Mouse (Mus musculus): ENCODE results near the gene Ptprq. TPM values are rescaled to one million over a fixed set of nuclear protein-coding genes. Genes with fewer than 3 reads are reported as not detected.

Ptprq gene
- polyA plus RNA-seq, 1 experiment: 0.02 TPM

- TF ChIP-seq USF1 (IDR thresholded peaks at IDR 0.05; ENCODE audit: low read depth) (no peak), FOSL1 (IDR thresholded peaks at IDR 0.05; ENCODE audit: insufficient read depth, low read length, poor library complexity, severe bottlenecking) (no peak), MAX (IDR thresholded peaks at IDR 0.05) (no peak), MYOG (IDR thresholded peaks at IDR 0.05; ENCODE audit: control insufficient read depth, extremely low read depth, insufficient read length) (no peak), CEBPB (IDR thresholded peaks at IDR 0.05; ENCODE audit: low read depth) (no peak), MYOD1 (IDR thresholded peaks at IDR 0.05; ENCODE audit: control insufficient read depth, insufficient read length, low read depth) (no peak), CTCF (IDR thresholded peaks at IDR 0.05; ENCODE audit: control insufficient read depth, insufficient read depth, insufficient read length) (no peak)
- no peaks in the 10 kb centered on the region for H3K27me3 ChIP-seq (ENCODE audit: control insufficient read depth, insufficient read depth, insufficient read length)
- H3K4me3 ChIP-seq (ENCODE audit: insufficient read depth, poor library complexity, severe bottlenecking): no peak overlapping the region
- H3K36me3 ChIP-seq (ENCODE audit: control insufficient read depth, insufficient read depth): no peaks in the 10 kb centered on the region
- no peaks in the 10 kb centered on the region for H3K79me3 ChIP-seq (ENCODE audit: low read depth)
- H3K79me2 ChIP-seq (ENCODE audit: control insufficient read depth, insufficient read depth): no peaks in the 10 kb centered on the region
- no peak overlapping the region for H3ac ChIP-seq (ENCODE audit: control insufficient read depth, insufficient read length, low read depth)
These were observed 70.2 kb downstream of the Ptprq start for GRCm38 (mm10) chr10:107649687-107650086.

GRCm38 (mm10) chr10:107628104-107628503, 91.7 kb downstream of the Ptprq start:
- H3K27me3 ChIP-seq (ENCODE audit: control insufficient read depth, insufficient read depth, insufficient read length): no peaks in the 10 kb centered on the region
- no peaks in the 10 kb centered on the region for H3K79me2 ChIP-seq (ENCODE audit: control insufficient read depth, insufficient read depth)
- peak overlapping the region; percentile 54 for H3ac ChIP-seq (ENCODE audit: control insufficient read depth, insufficient read length, low read depth)
- no peaks in the 10 kb centered on the region for H3K36me3 ChIP-seq (ENCODE audit: control insufficient read depth, insufficient read depth)
- H3K4me3 ChIP-seq (ENCODE audit: insufficient read depth, poor library complexity, severe bottlenecking): no peak overlapping the region
- H3K79me3 ChIP-seq (ENCODE audit: low read depth): no peaks in the 10 kb centered on the region
- TF ChIP-seq FOSL1 (IDR thresholded peaks at IDR 0.05; ENCODE audit: insufficient read depth, low read length, poor library complexity, severe bottlenecking) (no peak), USF1 (IDR thresholded peaks at IDR 0.05; ENCODE audit: low read depth) (no peak), CEBPB (IDR thresholded peaks at IDR 0.05; ENCODE audit: low read depth) (no peak), MYOD1 (IDR thresholded peaks at IDR 0.05; ENCODE audit: control insufficient read depth, insufficient read length, low read depth) (no peak), MAX (IDR thresholded peaks at IDR 0.05) (no peak), CTCF (IDR thresholded peaks at IDR 0.05; ENCODE audit: control insufficient read depth, insufficient read depth, insufficient read length) (no peak), MYOG (IDR thresholded peaks at IDR 0.05; ENCODE audit: control insufficient read depth, extremely low read depth, insufficient read length) (no peak)

GRCm38 (mm10) chr10:107626648-107627047, 93.2 kb downstream of the Ptprq start:
- Histone ChIP-seq H3K4me3 (ENCODE audit: insufficient read depth, poor library complexity, severe bottlenecking) (no peak overlapping the region), H3ac (ENCODE audit: control insufficient read depth, insufficient read length, low read depth) (no peak overlapping the region), H3K27me3 (ENCODE audit: control insufficient read depth, insufficient read depth, insufficient read length) (no peaks in the 10 kb centered on the region), H3K79me2 (ENCODE audit: control insufficient read depth, insufficient read depth) (no peaks in the 10 kb centered on the region), H3K79me3 (ENCODE audit: low read depth) (no peaks in the 10 kb centered on the region), H3K36me3 (ENCODE audit: control insufficient read depth, insufficient read depth) (no peaks in the 10 kb centered on the region)
- TF ChIP-seq CTCF (IDR thresholded peaks at IDR 0.05; ENCODE audit: control insufficient read depth, insufficient read depth, insufficient read length): no peak
- TF ChIP-seq FOSL1 (IDR thresholded peaks at IDR 0.05; ENCODE audit: insufficient read depth, low read length, poor library complexity, severe bottlenecking): no peak
- TF ChIP-seq MYOG (IDR thresholded peaks at IDR 0.05; ENCODE audit: control insufficient read depth, extremely low read depth, insufficient read length): no peak
- no peak for TF ChIP-seq CEBPB (IDR thresholded peaks at IDR 0.05; ENCODE audit: low read depth)
- TF ChIP-seq USF1 (IDR thresholded peaks at IDR 0.05; ENCODE audit: low read depth): no peak
- no peak for TF ChIP-seq MAX (IDR thresholded peaks at IDR 0.05)
- no peak for TF ChIP-seq MYOD1 (IDR thresholded peaks at IDR 0.05; ENCODE audit: control insufficient read depth, insufficient read length, low read depth)

GRCm38 (mm10) chr10:107624211-107624610, 95.6 kb downstream of the Ptprq start:
- Histone ChIP-seq H3K36me3 (ENCODE audit: control insufficient read depth, insufficient read depth) (no peaks in the 10 kb centered on the region), H3K4me3 (ENCODE audit: insufficient read depth, poor library complexity, severe bottlenecking) (no peak overlapping the region), H3K79me2 (ENCODE audit: control insufficient read depth, insufficient read depth) (no peaks in the 10 kb centered on the region), H3ac (ENCODE audit: control insufficient read depth, insufficient read length, low read depth) (no peak overlapping the region), H3K27me3 (ENCODE audit: control insufficient read depth, insufficient read depth, insufficient read length) (no peaks in the 10 kb centered on the region), H3K79me3 (ENCODE audit: low read depth) (no peaks in the 10 kb centered on the region)
- TF ChIP-seq MYOD1 (IDR thresholded peaks at IDR 0.05; ENCODE audit: control insufficient read depth, insufficient read length, low read depth) (peak; percentile 34), FOSL1 (IDR thresholded peaks at IDR 0.05; ENCODE audit: insufficient read depth, low read length, poor library complexity, severe bottlenecking) (peak; percentile 97), MYOG (IDR thresholded peaks at IDR 0.05; ENCODE audit: control insufficient read depth, extremely low read depth, insufficient read length) (no peak)

GRCm38 (mm10) chr10:107615460-107615859, 104.4 kb downstream of the Ptprq start:
- Histone ChIP-seq H3K79me3 (ENCODE audit: low read depth) (no peaks in the 10 kb centered on the region), H3K4me3 (ENCODE audit: insufficient read depth, poor library complexity, severe bottlenecking) (no peak overlapping the region), H3ac (ENCODE audit: control insufficient read depth, insufficient read length, low read depth) (no peak overlapping the region), H3K36me3 (ENCODE audit: control insufficient read depth, insufficient read depth) (no peaks in the 10 kb centered on the region), H3K27me3 (ENCODE audit: control insufficient read depth, insufficient read depth, insufficient read length) (no peaks in the 10 kb centered on the region), H3K79me2 (ENCODE audit: control insufficient read depth, insufficient read depth) (no peaks in the 10 kb centered on the region)
- peak; percentile 76 for TF ChIP-seq FOSL1 (IDR thresholded peaks at IDR 0.05; ENCODE audit: insufficient read depth, low read length, poor library complexity, severe bottlenecking)
- peak; percentile 98 for TF ChIP-seq CEBPB (IDR thresholded peaks at IDR 0.05; ENCODE audit: low read depth)
- peak; percentile 50 for TF ChIP-seq MAX (IDR thresholded peaks at IDR 0.05)
- TF ChIP-seq MYOG (IDR thresholded peaks at IDR 0.05; ENCODE audit: control insufficient read depth, extremely low read depth, insufficient read length): no peak
- no peak for TF ChIP-seq USF1 (IDR thresholded peaks at IDR 0.05; ENCODE audit: low read depth)
- peak; percentile 55 for TF ChIP-seq MYOD1 (IDR thresholded peaks at IDR 0.05; ENCODE audit: control insufficient read depth, insufficient read length, low read depth)
- TF ChIP-seq CTCF (IDR thresholded peaks at IDR 0.05; ENCODE audit: control insufficient read depth, insufficient read depth, insufficient read length): no peak

GRCm38 (mm10) chr10:107601371-107601770, 118.5 kb downstream of the Ptprq start:
- H3K79me2 ChIP-seq (ENCODE audit: control insufficient read depth, insufficient read depth): no peaks in the 10 kb centered on the region
- no peaks in the 10 kb centered on the region for H3K36me3 ChIP-seq (ENCODE audit: control insufficient read depth, insufficient read depth)
- H3K79me3 ChIP-seq (ENCODE audit: low read depth): no peaks in the 10 kb centered on the region
- no peak overlapping the region for H3ac ChIP-seq (ENCODE audit: control insufficient read depth, insufficient read length, low read depth)
- no peaks in the 10 kb centered on the region for H3K27me3 ChIP-seq (ENCODE audit: control insufficient read depth, insufficient read depth, insufficient read length)
- peak; percentile 60 for TF ChIP-seq USF1 (IDR thresholded peaks at IDR 0.05; ENCODE audit: low read depth)
- no peak for TF ChIP-seq FOSL1 (IDR thresholded peaks at IDR 0.05; ENCODE audit: insufficient read depth, low read length, poor library complexity, severe bottlenecking)
- no peak for TF ChIP-seq CTCF (IDR thresholded peaks at IDR 0.05; ENCODE audit: control insufficient read depth, insufficient read depth, insufficient read length)
- no peak for TF ChIP-seq MYOD1 (IDR thresholded peaks at IDR 0.05; ENCODE audit: control insufficient read depth, insufficient read length, low read depth)
- TF ChIP-seq CEBPB (IDR thresholded peaks at IDR 0.05; ENCODE audit: low read depth): no peak
- TF ChIP-seq MAX (IDR thresholded peaks at IDR 0.05): peak; percentile 73
- no peak overlapping the region for H3K4me3 ChIP-seq (ENCODE audit: insufficient read depth, poor library complexity, severe bottlenecking)

Data from C2C12 (cell line).